Mouse (Mus musculus) limb, embryonic 14.5 days (tissue): ENCODE data around the gene Map6. TPM values are rescaled to one million over a fixed set of nuclear protein-coding genes. Genes with fewer than 3 reads are reported as not detected.

ENCODE experiments used
- ATAC-seq: fragments of 200-750 bp; cut with Nextera tagmentation; 2 replicates; pipeline ENCODE4 v1.8.0; 2017; ENCODE audit warnings: low read depth, moderate number of reproducible peaks, moderate TSS enrichment; ENCODE audit not compliant: low FRiP score
- DNase-seq: peaks from one replicate; pipeline ENCODE4 v3.0.0-alpha.2; 2015; ENCODE audit warnings: low spot score
- H3K27ac ChIP-seq: fragments of 300-500 bp; sonication (generic); replicated peaks from 2 replicates; pipeline ENCODE4 v1.5.1; 2014; ENCODE audit warnings: low read depth, mild to moderate bottlenecking, low read length, moderate library complexity, mixed read lengths
- H3K27me3 ChIP-seq: fragments of 300-500 bp; sonication (generic); 2 replicates; pipeline ENCODE4 v1.6.1; 2014; ENCODE audit warnings: low read length, mixed read lengths; ENCODE audit not compliant: control insufficient read depth, insufficient read depth
- H3K36me3 ChIP-seq: fragments of 300-500 bp; sonication (generic); 2 replicates; pipeline ENCODE4 v1.6.1; 2014; ENCODE audit warnings: mild to moderate bottlenecking, low read length, moderate library complexity, mixed read lengths; ENCODE audit not compliant: control insufficient read depth, insufficient read depth
- H3K4me1 ChIP-seq: fragments of 300-500 bp; sonication (generic); 2 replicates; pipeline ENCODE4 v1.6.1; 2014; ENCODE audit warnings: antibody characterized with exemption, low read length, mixed read lengths; ENCODE audit not compliant: control insufficient read depth, insufficient read depth
- H3K4me2 ChIP-seq: fragments of 300-500 bp; sonication (generic); replicated peaks from 2 replicates; pipeline ENCODE4 v1.6.1; 2014; ENCODE audit warnings: low read depth, mild to moderate bottlenecking, low read length, moderate library complexity; ENCODE audit not compliant: severe bottlenecking
- H3K4me3 ChIP-seq: fragments of 300-500 bp; sonication (generic); replicated peaks from 2 replicates; pipeline ENCODE4 v1.5.1; 2014; ENCODE audit warnings: low read length
- H3K9ac ChIP-seq: fragments of 300-500 bp; sonication (generic); 2 replicates; pipeline ENCODE4 v1.6.1; 2014; ENCODE audit warnings: mild to moderate bottlenecking, low read depth, low read length, moderate library complexity; ENCODE audit not compliant: severe bottlenecking
- H3K9me3 ChIP-seq: fragments of 300-500 bp; sonication (generic); 2 replicates; pipeline ENCODE4 v1.6.1; 2016; ENCODE audit warnings: low read length; ENCODE audit not compliant: control insufficient read depth
- POLR2A ChIP-seq: fragments of 200-500 bp; IDR thresholded peaks from 2 replicates; pipeline ENCODE4 v1.8.0; 2012; ENCODE audit warnings: inconsistent platforms, mild to moderate bottlenecking, moderate library complexity, borderline replicate concordance; ENCODE audit not compliant: insufficient read depth, insufficient read length; ENCODE audit errors: extremely low read depth
- WGBS: fragments of 180-500 bp; shearing (Covaris S2); extraction: QIAGEN DNeasy Blood & Tissue Kit; methylation state at CpG from one replicate; pipeline ENCODE4 v1.1.7; 2014; 5-methylcytosine and 5-hydroxymethylcytosine counted together
- polyA plus RNA-seq, 2 experiments: library from polyadenylated mRNA; depleted of rRNA in 1 of 2; stranded (reverse) in 1 of 2; unstranded in 1 of 2; fragments of >200 nt; fragmentation: Nextera tagmentation in 1 of 2; extraction: Ambion mirVana in 1 of 2; gene quantifications; 2 replicates each; pipeline versions ENCODE4 v1.2.1 to v1.2.3; 2012 to 2014

Map6 gene
- polyA plus RNA-seq, 2 experiments = 3.5 to 6.3 TPM

- ATAC-seq = no peak
These were observed 89.1 kb downstream of the Map6 start for GRCm38 (mm10) chr7:99356244-99356930.

GRCm38 (mm10) chr7:99357201-99357600, 90.0 kb downstream of the Map6 start:
- no peak for TF ChIP-seq POLR2A
- H3K27ac ChIP-seq = peak overlapping the region; percentile 96
- no peaks in the 10 kb centered on the region for H3K27me3 ChIP-seq
- no peak overlapping the region for H3K4me2 ChIP-seq
- no peak overlapping the region for H3K9ac ChIP-seq
- H3K4me3 ChIP-seq = no peak overlapping the region
- H3K9me3 ChIP-seq = no peaks in the 10 kb centered on the region
- WGBS = 61% methylated on average over 7 of the region's 7 CpGs
- H3K36me3 ChIP-seq = no peaks in the 10 kb centered on the region
- ATAC-seq = no peak
- no peak for DNase-seq
- peaks cover 66% of the 10 kb centered on the region for H3K4me1 ChIP-seq

More at GRCm38 (mm10) chr7:99356244-99356930, 89.1 kb downstream of the Map6 start:
- Histone ChIP-seq H3K4me3 (peak overlapping the region; percentile 24), H3K4me2 (peak overlapping the region; percentile 53), H3K4me1 (peaks cover 61% of the 10 kb centered on the region), H3K9me3 (no peaks in the 10 kb centered on the region), H3K9ac (0 out of 2 replicates have a peak overlapping the region, but pooled peaks have one; percentile 49), H3K36me3 (no peaks in the 10 kb centered on the region; the same call in 1 of the 2 replicates), H3K27me3 (no peaks in the 10 kb centered on the region), H3K27ac (peak overlapping the region; percentile 96)
- peak; percentile 47 for DNase-seq
- TF ChIP-seq POLR2A = no peak
- 33% methylated on average over 9 of the region's 9 CpGs for WGBS

DNA sequence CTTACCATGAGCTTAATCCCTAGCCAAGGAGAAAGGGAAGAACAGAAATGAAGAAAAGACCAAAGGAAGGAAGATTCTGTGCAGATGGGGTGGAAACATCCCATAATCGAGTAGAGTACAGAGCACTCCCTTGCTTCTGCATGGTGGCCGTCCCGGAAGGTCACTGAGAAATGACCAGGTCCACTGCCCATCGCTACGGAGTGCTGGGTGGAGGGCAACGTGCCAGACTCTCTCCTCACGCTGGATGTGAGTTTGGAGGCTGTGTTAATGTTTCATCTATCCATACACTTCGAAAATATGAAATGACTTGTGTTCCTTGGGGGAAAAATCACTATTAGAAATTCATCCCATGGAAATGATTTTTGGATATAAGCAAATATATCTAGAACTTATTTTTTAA, 91.1 kb downstream of the Map6 start:
- WGBS = 84% methylated on average over 8 of the region's 8 CpGs
- no peak for ATAC-seq
- DNase-seq = no peak
- no peak overlapping the region for H3K27ac ChIP-seq
- H3K4me3 ChIP-seq = no peak overlapping the region
- H3K4me2 ChIP-seq = no peak overlapping the region
- H3K4me1 ChIP-seq = peaks cover 65% of the 10 kb centered on the region
- no peaks in the 10 kb centered on the region for H3K36me3 ChIP-seq
- H3K27me3 ChIP-seq = no peaks in the 10 kb centered on the region
- TF ChIP-seq POLR2A = no peak
- no peaks in the 10 kb centered on the region for H3K9me3 ChIP-seq
- no peak overlapping the region for H3K9ac ChIP-seq

GRCm38 (mm10) chr7:99360021-99360802, 93.0 kb downstream of the Map6 start:
- H3K4me2 ChIP-seq = peak overlapping the region; percentile 37
- H3K4me1 ChIP-seq = peaks cover 51% of the 10 kb centered on the region
- peak overlapping the region; percentile 26; the same call in 1 of the 2 replicates for H3K9ac ChIP-seq
- TF ChIP-seq POLR2A = peak; percentile 75; the same call in 1 of the 2 replicates
- H3K4me3 ChIP-seq = peak overlapping the region; percentile 9; the same call in 1 of the 2 replicates
- no peaks in the 10 kb centered on the region for H3K36me3 ChIP-seq
- ATAC-seq = peak; percentile 98
- peak; percentile 97 for DNase-seq
- H3K27me3 ChIP-seq = no peaks in the 10 kb centered on the region
- H3K27ac ChIP-seq = peak overlapping the region; percentile 89
- H3K9me3 ChIP-seq = no peaks in the 10 kb centered on the region
- 4% methylated on average over 10 of the region's 10 CpGs for WGBS

- Histone ChIP-seq H3K4me3 (peak overlapping the region; percentile 9; the same call in 1 of the 2 replicates), H3K4me2 (peak overlapping the region; percentile 37), H3K9me3 (no peaks in the 10 kb centered on the region), H3K27me3 (no peaks in the 10 kb centered on the region), H3K27ac (peak overlapping the region; percentile 89), H3K9ac (peak overlapping the region; percentile 26; the same call in 1 of the 2 replicates), H3K4me1 (peaks cover 44% of the 10 kb centered on the region), H3K36me3 (no peaks in the 10 kb centered on the region)
- ATAC-seq (no peak), DNase-seq (no peak)
- TF ChIP-seq POLR2A = no peak
- WGBS = 11% methylated on average over 8 of the region's 8 CpGs
These were observed 93.7 kb downstream of the Map6 start for GRCm38 (mm10) chr7:99360803-99361414.
